Mouse (Mus musculus) kidney, postnatal 10 days (tissue): Measurements from ENCODE around the gene Chodl.
A peak's percentile ranks its signal among the peaks of the same experiment; 100 is the strongest.

Source experiments
- DNase-seq: peaks from one replicate; pipeline ENCODE4 v3.0.0; 2021; ENCODE audit warnings: mixed read lengths

Chodl gene

DNA sequence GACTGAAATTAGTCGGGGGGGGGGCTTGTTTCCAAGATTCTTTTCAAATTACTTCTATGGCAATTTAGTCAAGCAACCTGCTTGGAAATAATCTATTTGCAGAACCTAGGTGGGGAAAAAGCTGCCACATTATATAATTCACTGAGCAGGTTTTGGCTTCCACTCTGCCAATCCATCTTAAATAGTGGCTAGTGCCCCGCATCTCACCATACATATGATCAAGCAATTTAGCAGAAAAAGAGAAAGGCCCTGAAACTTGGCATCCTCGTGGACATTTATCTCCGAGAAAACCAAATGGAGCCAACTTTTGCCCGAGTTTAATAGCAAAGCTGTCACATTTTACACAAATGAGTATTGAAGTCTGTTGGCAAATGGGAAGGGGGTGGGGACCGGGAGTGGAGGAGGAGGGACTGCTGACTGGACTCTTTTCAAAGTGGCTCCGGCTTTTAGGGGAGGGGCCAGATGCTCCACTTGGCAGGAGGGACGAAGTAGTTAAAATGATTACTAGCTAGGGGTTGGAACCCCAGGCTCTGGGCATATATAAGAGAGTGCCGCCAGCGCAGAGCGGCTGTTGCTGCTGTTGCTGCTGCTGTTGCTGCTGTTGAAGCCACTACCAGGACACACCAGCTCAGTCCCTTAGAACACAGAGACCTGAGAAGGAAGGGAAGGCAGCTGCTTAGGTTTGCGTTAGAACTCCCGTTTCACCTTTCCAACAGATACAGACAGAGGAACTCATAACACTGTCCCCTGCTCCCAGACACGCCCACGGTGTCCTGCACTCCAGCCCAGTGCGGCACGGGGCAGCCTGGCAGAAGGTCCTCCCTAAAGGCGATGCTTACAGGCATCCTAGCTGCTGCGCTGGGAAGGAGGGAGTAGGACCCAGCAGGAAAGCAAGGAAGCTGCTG lies at the start of gene Chodl:
Gene Chodl, plus strand, starts transcription at position 567 of the 905 bp plus-strand sequence.
- peak; percentile 54 for DNase-seq

DNA sequence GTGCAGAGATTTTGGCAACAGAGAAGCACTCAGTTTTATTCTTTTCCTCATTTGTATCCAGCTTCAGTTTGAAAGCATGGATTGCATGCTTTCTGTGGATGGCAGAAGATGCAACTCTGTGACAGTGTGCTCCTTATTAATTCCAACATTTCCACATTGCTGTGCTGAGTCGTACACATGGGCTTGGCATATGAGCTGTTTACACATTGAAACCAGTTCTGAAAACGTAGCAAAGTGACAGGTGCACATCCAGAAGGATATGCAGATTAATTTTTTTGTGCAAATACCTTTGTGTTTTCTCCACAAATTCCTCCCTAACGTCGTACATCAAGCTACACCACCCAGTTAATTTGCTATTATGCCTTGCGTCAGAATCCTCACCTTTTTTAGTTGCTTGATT lies 8.1 kb upstream of the Chodl start:
- no peak for DNase-seq

DNA sequence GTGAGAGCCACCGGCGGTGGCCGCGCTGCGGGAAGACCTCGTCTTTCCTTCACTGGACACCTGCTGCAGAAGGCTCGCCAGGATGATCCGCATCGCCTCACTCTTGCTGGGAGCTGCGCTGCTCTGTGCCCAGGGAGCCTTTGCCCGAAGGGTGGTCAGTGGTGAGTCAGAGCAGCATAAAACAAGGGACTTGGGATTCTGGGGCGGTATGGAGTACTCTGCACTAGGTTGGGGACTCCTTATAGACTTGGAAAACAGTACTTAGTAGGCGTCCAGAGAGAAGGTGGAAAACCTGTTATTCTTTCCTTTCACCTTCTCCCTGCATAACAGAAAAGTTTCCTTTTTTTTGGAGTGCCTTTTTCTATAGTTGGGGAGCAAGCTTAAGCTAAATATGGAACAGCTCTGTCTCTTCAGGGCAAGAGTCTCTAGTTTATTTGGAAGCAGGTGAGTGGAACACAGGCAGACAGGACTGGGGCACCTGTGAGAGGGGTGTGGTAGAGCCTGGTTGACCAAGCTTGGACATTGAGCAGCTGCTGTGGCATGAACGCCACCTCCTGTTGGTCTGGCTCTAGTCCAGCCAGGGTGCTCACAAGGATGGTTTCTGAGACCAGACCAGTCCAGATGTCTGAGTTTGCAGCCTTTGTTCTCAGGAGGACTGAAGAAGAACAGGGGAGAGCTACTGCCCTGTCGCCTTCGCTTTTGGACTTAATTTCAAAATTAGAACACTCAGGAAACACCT lies 708 bp downstream of the Chodl start:
- peak; percentile 14 for DNase-seq

DNA sequence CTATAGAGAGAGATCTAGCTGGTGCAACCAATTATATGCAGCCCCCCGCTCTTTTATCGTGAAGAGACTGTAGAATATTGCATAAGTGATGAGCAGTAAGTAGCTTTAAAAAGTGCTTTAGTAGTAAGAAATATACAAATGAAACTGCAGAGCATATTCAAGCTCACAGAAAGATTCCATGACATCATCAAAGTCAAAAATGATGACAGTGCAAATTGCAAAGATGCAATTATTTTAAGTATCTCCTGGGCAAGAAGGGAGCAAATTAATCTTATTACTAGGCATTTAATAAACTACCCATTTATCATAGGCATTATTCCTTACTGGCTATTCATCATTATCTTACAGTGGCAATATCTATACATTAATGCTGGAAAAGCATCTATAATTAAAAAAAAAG lies 3.5 kb downstream of the Chodl start:
- DNase-seq, result no peak

DNA sequence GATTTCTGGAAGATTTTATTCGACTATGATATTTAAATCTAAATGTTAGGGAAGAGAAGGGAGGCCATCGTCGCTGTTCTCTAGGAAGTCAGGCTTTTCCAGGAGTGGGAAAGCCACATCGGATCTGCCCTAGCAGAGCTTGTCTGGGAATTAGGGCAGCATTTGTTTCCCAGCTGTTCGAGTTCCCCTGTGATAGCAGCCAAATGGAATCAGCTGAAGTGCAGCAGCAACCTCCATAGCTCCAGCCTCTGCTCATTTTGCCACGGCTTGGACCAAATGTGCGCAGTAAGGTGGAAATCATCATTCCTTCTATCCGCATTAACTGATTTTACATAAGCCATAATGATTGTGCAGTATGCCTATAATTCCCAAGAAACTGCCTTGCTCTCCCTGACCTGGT lies 7.0 kb downstream of the Chodl start:
- DNase-seq, result peak; percentile 13

DNA sequence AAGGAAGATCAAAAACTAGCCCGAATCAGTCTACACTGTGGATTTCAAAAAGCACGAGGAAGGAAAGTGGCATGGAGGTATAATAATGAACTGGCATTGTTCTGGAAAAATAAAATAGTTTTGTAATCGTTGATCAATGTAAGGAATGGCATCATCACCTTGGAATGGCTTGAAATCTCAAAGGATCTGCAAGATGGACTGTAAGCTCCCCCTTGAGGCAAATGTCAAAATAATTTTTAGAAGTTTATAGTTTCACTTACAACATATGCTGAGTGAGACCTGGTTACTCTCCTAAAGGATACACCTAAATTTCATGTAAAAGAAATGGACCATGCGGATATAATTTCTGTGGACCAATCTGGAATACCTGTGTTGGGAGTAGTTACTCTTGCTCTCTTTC lies 19.6 kb downstream of the Chodl start:
- DNase-seq, result no peak

DNA sequence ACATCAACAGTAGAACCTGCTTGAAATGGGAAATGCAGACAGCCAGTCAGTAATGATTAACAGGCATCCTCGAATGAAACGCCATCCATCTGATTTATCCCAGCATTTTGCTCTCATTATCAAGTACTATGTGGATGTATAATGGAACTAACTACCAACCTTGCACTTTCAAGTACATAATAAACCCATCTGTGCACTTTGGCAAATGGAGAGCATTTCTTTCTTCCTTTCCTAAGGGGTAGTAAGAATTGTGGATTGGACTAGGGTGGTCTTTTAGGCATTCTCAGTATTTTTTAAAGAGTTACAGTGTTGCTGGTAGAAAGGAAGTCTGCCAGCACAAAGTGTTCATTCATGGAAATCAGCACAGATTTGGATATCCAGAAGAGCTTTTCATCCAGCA lies 26.7 kb downstream of the Chodl start:
- no peak for DNase-seq

DNA sequence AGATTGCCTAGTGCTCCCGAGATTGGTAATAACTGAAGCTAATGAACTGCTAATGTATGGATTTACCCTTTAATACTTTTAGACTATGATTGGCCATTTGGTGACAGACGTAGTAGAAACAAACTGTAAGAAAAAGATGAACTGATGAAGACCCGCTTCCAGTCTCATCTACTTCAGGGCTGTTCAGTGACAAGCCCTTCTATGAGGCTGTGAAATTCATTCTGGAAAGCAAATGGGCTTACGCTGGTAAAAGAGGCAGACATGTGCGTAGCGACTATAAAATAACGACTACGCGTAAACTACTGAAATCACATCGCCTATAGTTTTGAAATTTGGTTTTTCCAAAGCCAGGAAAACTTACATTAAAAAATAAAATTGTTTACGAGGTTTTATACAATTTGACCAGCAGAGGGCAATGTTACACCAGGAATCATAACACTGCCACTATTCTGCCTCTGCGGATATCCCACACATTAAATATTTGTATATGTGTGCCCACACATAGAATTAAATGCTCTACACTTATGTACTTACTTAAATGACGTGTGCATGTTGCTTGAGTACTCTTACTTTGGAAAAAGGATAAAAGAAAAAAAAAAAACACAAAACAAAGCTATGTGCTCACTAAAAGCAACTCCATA lies 38.5 kb downstream of the Chodl start:
- DNase-seq, result peak; percentile 6

DNA sequence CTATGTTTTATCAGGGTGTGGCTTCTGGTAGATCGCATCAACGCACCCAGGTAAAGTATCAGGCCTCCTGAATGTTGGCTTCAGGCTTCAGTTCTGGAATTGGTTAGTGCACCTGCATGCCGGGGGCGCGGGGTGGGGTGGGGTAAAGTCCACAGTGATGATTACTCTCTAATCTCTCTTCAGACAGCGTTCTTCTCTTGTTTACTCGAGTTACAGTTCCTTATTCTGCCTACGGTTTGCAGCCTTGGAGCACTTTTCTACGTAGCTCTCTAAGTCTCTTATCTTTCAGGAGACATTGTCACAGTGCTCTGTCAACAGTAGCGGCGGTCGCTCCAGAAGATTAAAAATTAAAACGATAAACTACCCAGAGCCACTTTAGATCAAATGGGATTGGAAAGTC lies 43.4 kb downstream of the Chodl start:
- DNase-seq, result no peak

DNA sequence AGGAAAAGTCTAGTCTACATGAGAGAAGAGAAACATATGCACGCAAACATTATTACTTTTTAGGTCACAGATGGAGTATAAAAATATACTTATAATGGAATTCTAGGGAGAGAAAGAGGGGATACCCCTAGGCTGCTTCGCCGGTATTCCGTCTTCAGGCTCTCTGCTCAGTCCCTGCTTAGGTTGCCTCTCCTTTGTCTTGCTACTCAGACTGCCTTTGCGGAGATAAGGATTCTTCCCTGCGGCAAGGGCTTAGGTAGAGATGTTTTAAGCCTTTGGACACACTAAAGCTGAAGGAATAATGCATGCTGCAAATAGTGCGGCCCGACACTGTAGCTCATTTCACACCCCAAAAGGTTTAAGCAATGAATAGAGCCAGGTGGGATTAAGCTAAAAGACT lies 45.6 kb downstream of the Chodl start:
- no peak for DNase-seq
